Mouse (Mus musculus): ENCODE data around the gene Pcca.

GRCm38 (mm10) chr14:122675661-122676060, 141.5 kb downstream of the Pcca start:
- TF ChIP-seq CTCF (IDR thresholded peaks at IDR 0.05; ENCODE audit: control insufficient read depth, insufficient read depth, insufficient read length) (no peak), USF1 (IDR thresholded peaks at IDR 0.05; ENCODE audit: low read depth) (no peak), FOSL1 (IDR thresholded peaks at IDR 0.05; ENCODE audit: insufficient read depth, low read length, poor library complexity, severe bottlenecking) (no peak), CEBPB (IDR thresholded peaks at IDR 0.05; ENCODE audit: low read depth) (no peak), MYOD1 (IDR thresholded peaks at IDR 0.05; ENCODE audit: control insufficient read depth, insufficient read length, low read depth) (no peak), MAX (IDR thresholded peaks at IDR 0.05) (no peak)

All from C2C12 (cell line).